Mouse (Mus musculus) limb, embryonic 14.5 days (tissue): ENCODE measurements around the gene Lsm2. TPM values are rescaled to one million over a fixed set of nuclear protein-coding genes. Genes with fewer than 3 reads are reported as not detected.

Source experiments
- ATAC-seq: fragments of 200-750 bp; cut with Nextera tagmentation; 2 replicates; pipeline ENCODE4 v1.8.0; 2017; ENCODE audit warnings: low read depth, moderate number of reproducible peaks, moderate TSS enrichment; ENCODE audit not compliant: low FRiP score
- DNase-seq: peaks from one replicate; pipeline ENCODE4 v3.0.0-alpha.2; 2015; ENCODE audit warnings: low spot score
- H3K27ac ChIP-seq: fragments of 300-500 bp; sonication (generic); replicated peaks from 2 replicates; pipeline ENCODE4 v1.5.1; 2014; ENCODE audit warnings: low read depth, mild to moderate bottlenecking, low read length, moderate library complexity, mixed read lengths
- H3K27me3 ChIP-seq: fragments of 300-500 bp; sonication (generic); 2 replicates; pipeline ENCODE4 v1.6.1; 2014; ENCODE audit warnings: low read length, mixed read lengths; ENCODE audit not compliant: control insufficient read depth, insufficient read depth
- H3K36me3 ChIP-seq: fragments of 300-500 bp; sonication (generic); 2 replicates; pipeline ENCODE4 v1.6.1; 2014; ENCODE audit warnings: mild to moderate bottlenecking, low read length, moderate library complexity, mixed read lengths; ENCODE audit not compliant: control insufficient read depth, insufficient read depth
- H3K4me1 ChIP-seq: fragments of 300-500 bp; sonication (generic); 2 replicates; pipeline ENCODE4 v1.6.1; 2014; ENCODE audit warnings: antibody characterized with exemption, low read length, mixed read lengths; ENCODE audit not compliant: control insufficient read depth, insufficient read depth
- H3K4me2 ChIP-seq: fragments of 300-500 bp; sonication (generic); replicated peaks from 2 replicates; pipeline ENCODE4 v1.6.1; 2014; ENCODE audit warnings: low read depth, mild to moderate bottlenecking, low read length, moderate library complexity; ENCODE audit not compliant: severe bottlenecking
- H3K4me3 ChIP-seq: fragments of 300-500 bp; sonication (generic); replicated peaks from 2 replicates; pipeline ENCODE4 v1.5.1; 2014; ENCODE audit warnings: low read length
- H3K9ac ChIP-seq: fragments of 300-500 bp; sonication (generic); 2 replicates; pipeline ENCODE4 v1.6.1; 2014; ENCODE audit warnings: mild to moderate bottlenecking, low read depth, low read length, moderate library complexity; ENCODE audit not compliant: severe bottlenecking
- H3K9me3 ChIP-seq: fragments of 300-500 bp; sonication (generic); 2 replicates; pipeline ENCODE4 v1.6.1; 2016; ENCODE audit warnings: low read length; ENCODE audit not compliant: control insufficient read depth
- POLR2A ChIP-seq: fragments of 200-500 bp; IDR thresholded peaks from 2 replicates; pipeline ENCODE4 v1.8.0; 2012; ENCODE audit warnings: inconsistent platforms, mild to moderate bottlenecking, moderate library complexity, borderline replicate concordance; ENCODE audit not compliant: insufficient read depth, insufficient read length; ENCODE audit errors: extremely low read depth
- WGBS: fragments of 180-500 bp; shearing (Covaris S2); extraction: QIAGEN DNeasy Blood & Tissue Kit; methylation state at CpG from one replicate; pipeline ENCODE4 v1.1.7; 2014; 5-methylcytosine and 5-hydroxymethylcytosine counted together
- polyA plus RNA-seq, 2 experiments: library from polyadenylated mRNA; depleted of rRNA in 1 of 2; stranded (reverse) in 1 of 2; unstranded in 1 of 2; fragments of >200 nt; fragmentation: Nextera tagmentation in 1 of 2; extraction: Ambion mirVana in 1 of 2; gene quantifications; 2 replicates each; pipeline versions ENCODE4 v1.2.1 to v1.2.3; 2012 to 2014

The Lsm2 gene
- polyA plus RNA-seq, 2 experiments, result 170 to 186 TPM

GRCm38 (mm10) chr17:35019894-35020293, 38.2 kb downstream of the Lsm2 start:
- peaks cover 23% of the 10 kb centered on the region for H3K36me3 ChIP-seq
- no peak for TF ChIP-seq POLR2A
- DNase-seq (no peak), ATAC-seq (no peak)
- no peak overlapping the region for H3K27ac ChIP-seq
- no peaks in the 10 kb centered on the region for H3K9me3 ChIP-seq
- 65% methylated on average over 11 of the region's 11 CpGs for WGBS
- H3K9ac ChIP-seq, result no peak overlapping the region
- H3K4me3 ChIP-seq, result no peak overlapping the region
- no peaks in the 10 kb centered on the region for H3K27me3 ChIP-seq
- H3K4me2 ChIP-seq, result no peak overlapping the region
- H3K4me1 ChIP-seq, result peaks cover 5% of the 10 kb centered on the region; the same call in 1 of the 2 replicates

GRCm38 (mm10) chr17:35020551-35020950, 38.9 kb downstream of the Lsm2 start:
- Histone ChIP-seq H3K4me3 (no peak overlapping the region), H3K27me3 (no peaks in the 10 kb centered on the region), H3K9ac (no peak overlapping the region), H3K9me3 (no peaks in the 10 kb centered on the region), H3K4me1 (peaks cover 5% of the 10 kb centered on the region; the same call in 1 of the 2 replicates), H3K4me2 (no peak overlapping the region), H3K27ac (no peak overlapping the region), H3K36me3 (peaks cover 16% of the 10 kb centered on the region)
- TF ChIP-seq POLR2A, result no peak
- DNase-seq (no peak), ATAC-seq (no peak)
- 86% methylated on average over 8 of the region's 8 CpGs for WGBS

GRCm38 (mm10) chr17:35021163-35021808, 39.6 kb downstream of the Lsm2 start:
- no peak overlapping the region for H3K9ac ChIP-seq
- 13% methylated on average over 16 of the region's 17 CpGs for WGBS
- peak; percentile 70 for ATAC-seq
- H3K36me3 ChIP-seq, result peaks cover 9% of the 10 kb centered on the region
- no peak overlapping the region for H3K4me3 ChIP-seq
- H3K27ac ChIP-seq, result no peak overlapping the region
- peaks cover 10% of the 10 kb centered on the region for H3K4me1 ChIP-seq
- H3K4me2 ChIP-seq, result peak overlapping the region; percentile 30
- no peak for TF ChIP-seq POLR2A
- no peaks in the 10 kb centered on the region for H3K27me3 ChIP-seq
- peak; percentile 61 for DNase-seq
- H3K9me3 ChIP-seq, result no peaks in the 10 kb centered on the region

GRCm38 (mm10) chr17:35021842-35022477, 40.3 kb downstream of the Lsm2 start:
- H3K27ac ChIP-seq, result no peak overlapping the region
- H3K9ac ChIP-seq, result no peak overlapping the region
- no peaks in the 10 kb centered on the region for H3K9me3 ChIP-seq
- H3K27me3 ChIP-seq, result no peaks in the 10 kb centered on the region
- 66% methylated on average over 6 of the region's 6 CpGs for WGBS
- TF ChIP-seq POLR2A, result no peak
- ATAC-seq (no peak), DNase-seq (no peak)
- H3K36me3 ChIP-seq, result peaks cover 2% of the 10 kb centered on the region; the same call in 1 of the 2 replicates
- no peak overlapping the region for H3K4me3 ChIP-seq
- H3K4me2 ChIP-seq, result no peak overlapping the region
- H3K4me1 ChIP-seq, result peaks cover 11% of the 10 kb centered on the region

- no peaks in the 10 kb centered on the region for H3K9me3 ChIP-seq
- DNase-seq, result no peak
- WGBS, result 92% methylated on average over 8 of the region's 8 CpGs
These were observed 40.9 kb downstream of the Lsm2 start for GRCm38 (mm10) chr17:35022541-35023060.

More at GRCm38 (mm10) chr17:35022541-35023060, 40.9 kb downstream of the Lsm2 start:
- no peak overlapping the region for H3K27ac ChIP-seq
- H3K27me3 ChIP-seq, result no peaks in the 10 kb centered on the region
- TF ChIP-seq POLR2A, result no peak
- no peaks in the 10 kb centered on the region for H3K36me3 ChIP-seq
- no peak for ATAC-seq
- no peak overlapping the region for H3K9ac ChIP-seq
- H3K4me2 ChIP-seq, result no peak overlapping the region
- H3K4me1 ChIP-seq, result peaks cover 16% of the 10 kb centered on the region
- no peak overlapping the region for H3K4me3 ChIP-seq
